Mouse (Mus musculus) limb, embryonic 14.5 days (tissue): ENCODE measurements at regions not wholly inside any gene's neighbourhood (a gene's known extent, or its start where the extent isn't known, plus 50 kb on each side); places are given as distances from the start of the nearest gene placed in this dataset.

Experiments
- ATAC-seq: fragments of 200-750 bp; cut with Nextera tagmentation; 2 replicates; pipeline ENCODE4 v1.8.0; 2017; ENCODE audit warnings: low read depth, moderate number of reproducible peaks, moderate TSS enrichment; ENCODE audit not compliant: low FRiP score
- DNase-seq: peaks from one replicate; pipeline ENCODE4 v3.0.0-alpha.2; 2015; ENCODE audit warnings: low spot score
- H3K27ac ChIP-seq: fragments of 300-500 bp; sonication (generic); replicated peaks from 2 replicates; pipeline ENCODE4 v1.5.1; 2014; ENCODE audit warnings: low read depth, mild to moderate bottlenecking, low read length, moderate library complexity, mixed read lengths
- H3K27me3 ChIP-seq: fragments of 300-500 bp; sonication (generic); 2 replicates; pipeline ENCODE4 v1.6.1; 2014; ENCODE audit warnings: low read length, mixed read lengths; ENCODE audit not compliant: control insufficient read depth, insufficient read depth
- H3K36me3 ChIP-seq: fragments of 300-500 bp; sonication (generic); 2 replicates; pipeline ENCODE4 v1.6.1; 2014; ENCODE audit warnings: mild to moderate bottlenecking, low read length, moderate library complexity, mixed read lengths; ENCODE audit not compliant: control insufficient read depth, insufficient read depth
- H3K4me1 ChIP-seq: fragments of 300-500 bp; sonication (generic); 2 replicates; pipeline ENCODE4 v1.6.1; 2014; ENCODE audit warnings: antibody characterized with exemption, low read length, mixed read lengths; ENCODE audit not compliant: control insufficient read depth, insufficient read depth
- H3K4me2 ChIP-seq: fragments of 300-500 bp; sonication (generic); replicated peaks from 2 replicates; pipeline ENCODE4 v1.6.1; 2014; ENCODE audit warnings: low read depth, mild to moderate bottlenecking, low read length, moderate library complexity; ENCODE audit not compliant: severe bottlenecking
- H3K4me3 ChIP-seq: fragments of 300-500 bp; sonication (generic); replicated peaks from 2 replicates; pipeline ENCODE4 v1.5.1; 2014; ENCODE audit warnings: low read length
- H3K9ac ChIP-seq: fragments of 300-500 bp; sonication (generic); 2 replicates; pipeline ENCODE4 v1.6.1; 2014; ENCODE audit warnings: mild to moderate bottlenecking, low read depth, low read length, moderate library complexity; ENCODE audit not compliant: severe bottlenecking
- H3K9me3 ChIP-seq: fragments of 300-500 bp; sonication (generic); 2 replicates; pipeline ENCODE4 v1.6.1; 2016; ENCODE audit warnings: low read length; ENCODE audit not compliant: control insufficient read depth
- POLR2A ChIP-seq: fragments of 200-500 bp; IDR thresholded peaks from 2 replicates; pipeline ENCODE4 v1.8.0; 2012; ENCODE audit warnings: inconsistent platforms, mild to moderate bottlenecking, moderate library complexity, borderline replicate concordance; ENCODE audit not compliant: insufficient read depth, insufficient read length; ENCODE audit errors: extremely low read depth
- WGBS: fragments of 180-500 bp; shearing (Covaris S2); extraction: QIAGEN DNeasy Blood & Tissue Kit; methylation state at CpG from one replicate; pipeline ENCODE4 v1.1.7; 2014; 5-methylcytosine and 5-hydroxymethylcytosine counted together

- H3K4me3 ChIP-seq = no peak overlapping the region
- no peak for TF ChIP-seq POLR2A
- DNase-seq = no peak
- H3K27ac ChIP-seq = no peak overlapping the region
- no peaks in the 10 kb centered on the region for H3K36me3 ChIP-seq
- H3K27me3 ChIP-seq = no peaks in the 10 kb centered on the region
- no peak overlapping the region for H3K9ac ChIP-seq
- H3K4me1 ChIP-seq = peaks cover 13% of the 10 kb centered on the region
- no peaks in the 10 kb centered on the region for H3K9me3 ChIP-seq
- no peak for ATAC-seq
- 48% methylated on average over 11 of the region's 11 CpGs for WGBS
- no peak overlapping the region for H3K4me2 ChIP-seq
These were observed 255.4 kb upstream of the Dio3 start for GRCm38 (mm10) chr12:110023192-110024101.

- Histone ChIP-seq H3K27ac (no peak overlapping the region), H3K4me1 (peaks cover 13% of the 10 kb centered on the region), H3K27me3 (no peaks in the 10 kb centered on the region), H3K36me3 (no peaks in the 10 kb centered on the region), H3K4me3 (no peak overlapping the region), H3K9ac (no peak overlapping the region), H3K9me3 (no peaks in the 10 kb centered on the region), H3K4me2 (no peak overlapping the region)
- TF ChIP-seq POLR2A = no peak
- DNase-seq (no peak), ATAC-seq (no peak)
- WGBS = 84% methylated on average over 9 of the region's 9 CpGs
These were observed 254.6 kb upstream of the Dio3 start for GRCm38 (mm10) chr12:110024295-110024694.

GRCm38 (mm10) chr12:110025171-110025570 is 253.7 kb upstream of the Dio3 start:
- Histone ChIP-seq H3K4me3 (no peak overlapping the region), H3K4me2 (no peak overlapping the region), H3K27me3 (no peaks in the 10 kb centered on the region), H3K27ac (no peak overlapping the region), H3K9ac (no peak overlapping the region), H3K9me3 (no peaks in the 10 kb centered on the region), H3K36me3 (no peaks in the 10 kb centered on the region), H3K4me1 (peaks cover 13% of the 10 kb centered on the region)
- TF ChIP-seq POLR2A = no peak
- DNase-seq (no peak), ATAC-seq (no peak)
- WGBS = 87% methylated on average over 7 of the region's 7 CpGs

DNA sequence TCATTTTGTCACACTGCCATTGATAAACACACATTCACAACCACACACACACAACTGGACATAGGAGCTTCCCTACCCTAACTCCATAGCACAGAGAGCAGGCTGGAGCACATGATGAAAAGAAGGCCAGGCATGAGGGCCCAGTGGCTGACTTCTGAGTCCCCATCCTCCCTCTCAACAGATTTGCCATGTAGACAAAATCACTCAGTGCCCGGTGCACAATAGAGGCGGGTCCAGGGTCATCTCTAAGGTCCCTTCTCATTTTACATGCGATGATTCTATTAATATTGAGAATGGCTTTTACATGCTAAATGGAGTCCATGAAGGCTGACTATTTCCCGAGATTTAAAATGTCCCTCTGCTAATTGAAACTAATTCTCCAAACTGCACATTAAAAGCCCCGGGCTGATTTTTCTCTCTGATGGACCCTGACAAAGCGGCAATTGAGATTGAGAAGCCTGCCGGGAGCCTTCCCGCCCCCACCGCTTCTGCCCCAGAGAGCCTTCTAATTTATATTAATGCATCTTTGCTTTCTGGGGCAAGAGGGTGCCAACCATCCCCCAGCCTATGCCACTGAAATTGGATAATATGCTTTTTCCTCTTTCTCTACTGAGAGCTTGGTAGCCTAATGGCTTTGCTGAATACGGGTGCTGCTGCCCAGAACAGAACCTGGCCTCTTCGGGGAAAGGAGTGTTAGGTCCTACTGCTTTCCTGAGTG is 252.7 kb upstream of the Dio3 start:
- TF ChIP-seq POLR2A = no peak
- no peak overlapping the region for H3K9ac ChIP-seq
- H3K27me3 ChIP-seq = no peaks in the 10 kb centered on the region
- no peaks in the 10 kb centered on the region for H3K36me3 ChIP-seq
- ATAC-seq (no peak), DNase-seq (no peak)
- no peak overlapping the region for H3K27ac ChIP-seq
- peaks cover 11% of the 10 kb centered on the region for H3K4me1 ChIP-seq
- H3K4me2 ChIP-seq = no peak overlapping the region
- H3K4me3 ChIP-seq = no peak overlapping the region
- H3K9me3 ChIP-seq = no peaks in the 10 kb centered on the region
- WGBS = 68% methylated on average over 11 of the region's 11 CpGs

DNA sequence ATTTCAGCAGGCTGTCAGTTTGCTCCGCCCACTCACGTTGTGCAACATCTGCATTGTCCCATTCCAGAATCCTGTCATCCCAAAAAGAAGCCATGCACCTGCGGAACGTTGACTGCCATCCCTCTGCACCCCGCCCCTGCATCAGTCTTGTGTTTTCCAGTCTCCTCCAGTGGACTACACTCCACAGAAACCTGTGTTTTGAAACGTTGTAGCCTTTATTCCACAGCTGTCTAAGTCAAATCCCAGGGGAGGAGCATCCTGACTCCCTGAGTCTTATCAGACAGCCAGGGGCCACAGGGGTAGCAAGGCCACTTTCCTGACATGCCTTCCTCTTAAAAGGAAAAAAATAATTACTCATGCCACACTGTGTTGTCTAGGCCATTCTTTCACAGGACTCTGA is 251.5 kb upstream of the Dio3 start:
- no peak for ATAC-seq
- no peak for TF ChIP-seq POLR2A
- Histone ChIP-seq H3K4me3 (no peak overlapping the region), H3K4me2 (no peak overlapping the region), H3K9me3 (no peaks in the 10 kb centered on the region), H3K4me1 (peaks cover 5% of the 10 kb centered on the region; the same call in 1 of the 2 replicates), H3K9ac (no peak overlapping the region), H3K27ac (no peak overlapping the region), H3K36me3 (no peaks in the 10 kb centered on the region), H3K27me3 (no peaks in the 10 kb centered on the region)
- DNase-seq = no peak
- 75% methylated on average over 6 of the region's 6 CpGs for WGBS
